Mouse (Mus musculus): ENCODE measurements around the gene Dab2.

- TF ChIP-seq CTCF (IDR thresholded peaks at IDR 0.05; ENCODE audit: low read depth, low read length) (no peak), POLR2A (IDR thresholded peaks at IDR 0.05; ENCODE audit: borderline replicate concordance, low read depth, low read length) (no peak)
Measured at GRCm38 (mm10) chr15:6321263-6321662, 21.7 kb downstream of the Dab2 start.
